Mouse (Mus musculus): ENCODE measurements at regions not wholly inside any gene's neighbourhood (a gene's known extent, or its start where the extent isn't known, plus 50 kb on each side); places are given as distances from the start of the nearest gene placed in this dataset.

- no peak for DNase-seq
Observed at GRCm38 (mm10) chr6:147686927-147687326, 211.3 kb downstream of the Ccdc91 start.

- DNase-seq, result no peak
Observed at GRCm38 (mm10) chr6:147698255-147698654, 222.6 kb downstream of the Ccdc91 start.

- no peak for DNase-seq
Observed at GRCm38 (mm10) chr6:147699449-147699848, 223.8 kb downstream of the Ccdc91 start.

GRCm38 (mm10) chr6:147700629-147701028 is 225.0 kb downstream of the Ccdc91 start:
- DNase-seq, result no peak

- no peak for DNase-seq
Observed at GRCm38 (mm10) chr6:147701956-147702355, 226.3 kb downstream of the Ccdc91 start.

GRCm38 (mm10) chr6:147704297-147704696 is 228.7 kb downstream of the Ccdc91 start:
- DNase-seq, result no peak

- DNase-seq, result no peak
Observed at GRCm38 (mm10) chr6:147705936-147706335, 230.3 kb downstream of the Ccdc91 start.

- DNase-seq, result no peak
Observed at GRCm38 (mm10) chr6:147706741-147707140, 231.1 kb downstream of the Ccdc91 start.

- peak; percentile 57 for DNase-seq
Observed at GRCm38 (mm10) chr6:147718052-147718712, 242.6 kb downstream of the Ccdc91 start.

GRCm38 (mm10) chr6:147718713-147719490 is 243.3 kb downstream of the Ccdc91 start:
- no peak for DNase-seq

- DNase-seq, result no peak
Observed at GRCm38 (mm10) chr6:147719539-147719938, 243.9 kb downstream of the Ccdc91 start.

- no peak for DNase-seq
Observed at GRCm38 (mm10) chr6:147723336-147723735, 247.7 kb downstream of the Ccdc91 start.

- peak; percentile 38 for DNase-seq
Observed at GRCm38 (mm10) chr6:147726987-147727386, 251.4 kb downstream of the Ccdc91 start.

GRCm38 (mm10) chr6:147727644-147728533 is 252.3 kb downstream of the Ccdc91 start:
- DNase-seq, result peak; percentile 27

GRCm38 (mm10) chr6:147729721-147730120 is 254.1 kb downstream of the Ccdc91 start:
- DNase-seq, result no peak

GRCm38 (mm10) chr6:147738621-147739325 is 263.1 kb downstream of the Ccdc91 start:
- DNase-seq, result no peak

GRCm38 (mm10) chr6:147741446-147741845 is 265.8 kb downstream of the Ccdc91 start:
- DNase-seq, result peak; percentile 85

GRCm38 (mm10) chr6:147744081-147744480 is 268.5 kb downstream of the Ccdc91 start:
- DNase-seq, result no peak

GRCm38 (mm10) chr6:147745690-147746089 is 270.1 kb downstream of the Ccdc91 start:
- DNase-seq, result no peak

GRCm38 (mm10) chr6:147747945-147748344 is 272.3 kb downstream of the Ccdc91 start:
- DNase-seq, result no peak

- DNase-seq, result no peak
Observed at GRCm38 (mm10) chr6:147752301-147752700, 276.7 kb downstream of the Ccdc91 start.

GRCm38 (mm10) chr6:147753828-147754227 is 278.2 kb downstream of the Ccdc91 start:
- no peak for DNase-seq
